Mouse (Mus musculus) neural tube, embryonic 14.5 days (tissue): ENCODE measurements at regions not wholly inside any gene's neighbourhood (a gene's known extent, or its start where the extent isn't known, plus 50 kb on each side); places are given as distances from the start of the nearest gene placed in this dataset.

Experiments
- ATAC-seq: fragments of 200-750 bp; cut with Nextera tagmentation; 2 replicates; pipeline ENCODE4 v1.8.0; 2017; ENCODE audit warnings: low read depth, mild to moderate bottlenecking, moderate TSS enrichment, moderate library complexity
- H3K27ac ChIP-seq: fragments of 300-500 bp; sonication (generic); 2 replicates; pipeline ENCODE4 v1.5.1; 2014; ENCODE audit warnings: low read depth, mild to moderate bottlenecking, control low read depth, low read length, moderate library complexity, mixed read lengths
- H3K27me3 ChIP-seq: fragments of 300-500 bp; sonication (generic); 2 replicates; pipeline ENCODE4 v1.6.1; 2014; ENCODE audit warnings: low read length; ENCODE audit not compliant: control insufficient read depth, insufficient read depth
- H3K36me3 ChIP-seq: fragments of 300-500 bp; sonication (generic); 2 replicates; pipeline ENCODE4 v1.6.1; 2014; ENCODE audit warnings: low read length, mixed read lengths; ENCODE audit not compliant: control insufficient read depth, insufficient read depth
- H3K4me1 ChIP-seq: fragments of 300-500 bp; sonication (generic); 2 replicates; pipeline ENCODE4 v1.6.1; 2014; ENCODE audit warnings: low read length; ENCODE audit not compliant: control insufficient read depth, insufficient read depth
- H3K4me2 ChIP-seq: fragments of 300-500 bp; sonication (generic); 2 replicates; pipeline ENCODE4 v1.6.1; 2014; ENCODE audit warnings: mild to moderate bottlenecking, low read depth, low read length, control low read depth
- H3K4me3 ChIP-seq: fragments of 300-500 bp; sonication (generic); 2 replicates; pipeline ENCODE4 v1.5.1; 2014; ENCODE audit warnings: low read depth, low read length, control low read depth, mixed read lengths
- H3K9ac ChIP-seq: fragments of 300-500 bp; sonication (generic); replicated peaks from 2 replicates; pipeline ENCODE4 v1.6.1; 2014; ENCODE audit warnings: low read depth, mild to moderate bottlenecking, control low read depth, low read length, mixed read lengths
- H3K9me3 ChIP-seq: fragments of 300-500 bp; sonication (generic); 2 replicates; pipeline ENCODE4 v1.6.1; 2016; ENCODE audit warnings: low read length; ENCODE audit not compliant: control insufficient read depth
- WGBS: fragments of 180-500 bp; shearing (Covaris S2); extraction: QIAGEN DNeasy Blood & Tissue Kit; methylation state at CpG from one replicate; pipeline ENCODE4 v1.1.7; 2014; 5-methylcytosine and 5-hydroxymethylcytosine counted together

GRCm38 (mm10) chr6:93076681-93077080 lies 133.4 kb upstream of the Adamts9 start:
- no peak overlapping the region for H3K4me2 ChIP-seq
- no peak overlapping the region for H3K4me3 ChIP-seq
- H3K27ac ChIP-seq, result no peak overlapping the region
- ATAC-seq, result no peak
- H3K9ac ChIP-seq, result no peak overlapping the region
- H3K27me3 ChIP-seq, result no peaks in the 10 kb centered on the region
- WGBS, result 83% methylated on average over 1 of the region's 1 CpGs
- no peaks in the 10 kb centered on the region for H3K36me3 ChIP-seq
- H3K9me3 ChIP-seq, result no peaks in the 10 kb centered on the region
- no peaks in the 10 kb centered on the region for H3K4me1 ChIP-seq

GRCm38 (mm10) chr6:93075867-93076266 lies 132.6 kb upstream of the Adamts9 start:
- no peaks in the 10 kb centered on the region for H3K27me3 ChIP-seq
- H3K4me2 ChIP-seq, result no peak overlapping the region
- H3K4me1 ChIP-seq, result no peaks in the 10 kb centered on the region
- no peak for ATAC-seq
- no peaks in the 10 kb centered on the region for H3K36me3 ChIP-seq
- no peaks in the 10 kb centered on the region for H3K9me3 ChIP-seq
- no peak overlapping the region for H3K27ac ChIP-seq
- no peak overlapping the region for H3K9ac ChIP-seq
- 56% methylated on average over 5 of the region's 5 CpGs for WGBS
- H3K4me3 ChIP-seq, result no peak overlapping the region

- 70% methylated on average over 4 of the region's 4 CpGs for WGBS
- Histone ChIP-seq H3K9me3 (no peaks in the 10 kb centered on the region), H3K27me3 (no peaks in the 10 kb centered on the region), H3K4me2 (no peak overlapping the region), H3K4me3 (no peak overlapping the region), H3K4me1 (no peaks in the 10 kb centered on the region), H3K36me3 (no peaks in the 10 kb centered on the region), H3K27ac (no peak overlapping the region), H3K9ac (no peak overlapping the region)
- no peak for ATAC-seq
Observed at GRCm38 (mm10) chr6:93075011-93075410, 131.7 kb upstream of the Adamts9 start.

DNA sequence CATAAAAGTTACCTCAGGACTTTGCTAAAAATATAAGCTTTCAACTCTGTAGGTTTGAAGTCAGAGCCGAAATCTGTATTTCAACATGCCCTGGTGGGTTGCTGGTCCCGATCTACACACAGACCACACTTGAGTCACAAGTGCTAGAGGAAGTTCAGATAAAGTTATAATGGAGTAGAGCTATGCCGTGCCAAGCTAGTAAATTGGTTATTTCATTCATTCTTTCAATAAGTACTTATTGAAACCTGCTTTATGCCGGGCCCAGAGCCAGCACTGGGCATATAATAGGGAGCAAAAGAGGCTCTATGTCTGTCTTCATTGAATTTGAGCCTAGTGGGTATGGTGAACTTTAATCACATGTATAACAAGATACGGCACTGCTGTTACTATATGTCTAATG lies 127.6 kb upstream of the Adamts9 start:
- no peak overlapping the region for H3K9ac ChIP-seq
- no peaks in the 10 kb centered on the region for H3K27me3 ChIP-seq
- ATAC-seq, result no peak
- H3K4me3 ChIP-seq, result no peak overlapping the region
- WGBS, result 80% methylated on average over 5 of the region's 5 CpGs
- peaks cover 11% of the 10 kb centered on the region; the same call in 1 of the 2 replicates for H3K4me1 ChIP-seq
- no peak overlapping the region for H3K4me2 ChIP-seq
- no peaks in the 10 kb centered on the region for H3K36me3 ChIP-seq
- H3K27ac ChIP-seq, result no peak overlapping the region
- H3K9me3 ChIP-seq, result no peaks in the 10 kb centered on the region

DNA sequence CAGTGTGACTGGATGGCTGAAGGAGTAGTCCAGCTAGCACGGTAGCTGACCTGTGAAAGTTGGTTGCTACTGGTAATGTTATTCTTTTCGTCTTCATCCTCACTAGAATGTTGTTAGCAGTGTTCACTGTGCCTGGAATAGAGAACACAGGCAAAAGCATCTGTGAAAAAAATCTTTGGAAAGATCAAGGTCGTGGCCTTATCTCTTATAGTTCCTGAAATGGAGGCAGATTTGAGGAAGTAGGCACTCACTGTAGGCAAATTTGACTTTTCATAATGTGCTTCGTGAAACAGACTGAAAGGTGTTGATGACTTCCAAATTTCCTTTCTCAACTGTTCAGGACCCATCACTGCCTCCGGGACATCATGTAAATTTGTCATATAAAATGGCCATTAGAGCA lies 124.5 kb upstream of the Adamts9 start:
- WGBS, result 95% methylated on average over 5 of the region's 5 CpGs
- H3K4me3 ChIP-seq, result no peak overlapping the region
- no peaks in the 10 kb centered on the region for H3K27me3 ChIP-seq
- H3K27ac ChIP-seq, result no peak overlapping the region
- no peaks in the 10 kb centered on the region for H3K36me3 ChIP-seq
- ATAC-seq, result no peak
- H3K9ac ChIP-seq, result no peak overlapping the region
- peaks cover 11% of the 10 kb centered on the region; the same call in 1 of the 2 replicates for H3K4me1 ChIP-seq
- no peaks in the 10 kb centered on the region for H3K9me3 ChIP-seq
- no peak overlapping the region for H3K4me2 ChIP-seq

DNA sequence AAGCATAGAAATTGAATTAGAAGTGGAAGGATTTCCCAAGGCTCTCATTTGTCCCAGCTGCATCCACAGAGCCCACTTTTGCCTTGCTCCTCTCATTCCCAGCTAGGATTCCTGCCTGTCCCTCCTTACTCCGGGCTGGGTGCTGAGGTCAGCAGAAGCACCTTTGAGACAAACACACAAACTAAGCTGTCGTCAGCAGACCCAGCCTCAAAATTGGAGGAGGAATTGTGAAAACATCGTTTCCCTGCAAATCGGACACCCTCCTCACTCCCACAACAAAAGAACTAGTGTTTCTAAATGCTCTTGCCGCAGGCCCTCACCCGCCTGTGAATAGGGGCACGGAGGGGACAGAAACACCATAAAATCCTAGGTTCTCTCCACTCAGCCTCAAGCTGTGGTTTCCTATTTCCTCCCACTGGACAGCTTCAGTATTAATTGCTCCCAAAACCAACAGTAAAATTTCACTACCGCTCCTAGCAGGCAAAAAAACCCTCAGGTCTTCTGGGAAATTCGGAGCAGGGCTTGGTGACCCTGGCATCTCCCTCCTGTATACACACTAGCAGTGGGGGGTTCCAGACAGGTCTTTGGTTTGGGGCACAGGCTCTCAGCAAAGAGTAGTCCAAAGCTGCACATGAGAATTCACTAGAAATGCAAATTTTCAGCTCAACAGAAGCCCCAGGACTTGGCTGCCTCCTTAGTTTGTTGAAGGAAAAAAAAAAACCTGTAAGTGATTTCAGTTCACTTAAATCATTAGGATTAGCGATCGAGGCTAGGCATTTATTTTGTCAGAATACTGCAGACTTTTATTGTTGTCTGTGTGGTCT lies 123.5 kb upstream of the Adamts9 start:
- Histone ChIP-seq H3K27ac (peak overlapping the region; percentile 31; the same call in 1 of the 2 replicates), H3K4me2 (peak overlapping the region; percentile 26)
- 9% methylated on average over 11 of the region's 11 CpGs for WGBS

DNA sequence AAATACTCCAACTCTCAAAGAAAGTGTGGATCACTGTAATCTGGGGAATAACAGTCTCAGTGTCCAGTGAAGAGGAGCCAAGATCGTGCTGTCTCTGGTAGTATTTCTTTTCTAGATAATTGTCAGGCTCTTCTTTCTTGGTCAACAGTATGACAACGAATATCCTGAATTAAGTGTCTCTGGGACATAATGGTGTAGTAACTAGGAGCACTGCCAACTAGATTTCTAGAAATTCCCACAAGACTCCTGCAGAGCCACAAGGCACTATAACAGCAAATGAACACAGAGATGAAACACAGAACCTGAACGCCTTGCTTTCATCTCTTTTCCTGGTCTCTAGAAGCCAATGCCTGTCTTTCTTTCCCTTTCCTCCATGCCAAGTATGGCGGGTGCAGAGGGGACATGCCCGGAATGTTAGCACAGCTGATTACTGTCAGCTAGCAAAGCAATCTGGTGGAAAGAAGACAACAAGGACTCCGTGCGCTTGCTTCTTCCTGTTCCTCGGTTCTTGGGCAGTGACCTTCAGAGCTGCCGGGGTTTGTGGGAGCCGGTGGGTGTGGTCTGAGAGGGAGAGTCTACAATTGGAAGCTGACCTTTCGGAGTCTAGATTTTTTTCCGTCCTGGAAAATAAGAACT lies 122.7 kb upstream of the Adamts9 start:
- Histone ChIP-seq H3K4me1 (peaks cover 11% of the 10 kb centered on the region; the same call in 1 of the 2 replicates), H3K4me3 (no peak overlapping the region), H3K9me3 (no peaks in the 10 kb centered on the region), H3K27me3 (no peaks in the 10 kb centered on the region), H3K36me3 (no peaks in the 10 kb centered on the region), H3K4me2 (peak overlapping the region; percentile 26), H3K9ac (no peak overlapping the region), H3K27ac (peak overlapping the region; percentile 31; the same call in 1 of the 2 replicates)
- 33% methylated on average over 12 of the region's 12 CpGs for WGBS
- ATAC-seq, result no peak

More for the DNA sequence above, 123.5 kb upstream of the Adamts9 start:
- peaks cover 11% of the 10 kb centered on the region; the same call in 1 of the 2 replicates for H3K4me1 ChIP-seq
- H3K27me3 ChIP-seq, result no peaks in the 10 kb centered on the region
- ATAC-seq, result peak; percentile 54; the same call in 1 of the 2 replicates
- no peak overlapping the region for H3K4me3 ChIP-seq
- H3K36me3 ChIP-seq, result no peaks in the 10 kb centered on the region
- H3K9ac ChIP-seq, result no peak overlapping the region
- no peaks in the 10 kb centered on the region for H3K9me3 ChIP-seq

DNA sequence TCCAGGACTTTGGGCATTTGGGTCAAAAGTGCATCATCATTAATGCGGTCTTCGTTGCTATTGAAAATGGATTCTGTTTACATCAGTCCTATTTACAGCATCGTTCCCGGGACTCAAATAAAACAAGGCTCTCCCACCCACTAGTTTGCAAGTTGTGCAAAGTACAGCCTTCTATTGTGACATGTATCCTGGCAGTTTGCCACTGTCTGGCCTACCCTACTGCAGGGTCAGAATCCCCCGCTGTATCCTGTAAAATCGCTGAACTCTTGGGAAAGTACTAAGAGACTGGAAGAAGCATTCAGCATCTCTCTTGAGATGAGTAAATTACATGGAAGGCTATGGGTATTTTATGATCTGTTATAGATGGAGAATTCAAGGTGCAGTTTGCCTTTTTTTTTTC lies 122.1 kb upstream of the Adamts9 start:
- Histone ChIP-seq H3K4me3 (no peak overlapping the region), H3K9ac (no peak overlapping the region), H3K9me3 (no peaks in the 10 kb centered on the region), H3K27me3 (no peaks in the 10 kb centered on the region), H3K36me3 (no peaks in the 10 kb centered on the region), H3K4me1 (peaks cover 11% of the 10 kb centered on the region; the same call in 1 of the 2 replicates), H3K4me2 (no peak overlapping the region), H3K27ac (no peak overlapping the region)
- 49% methylated on average over 6 of the region's 6 CpGs for WGBS
- no peak for ATAC-seq

DNA sequence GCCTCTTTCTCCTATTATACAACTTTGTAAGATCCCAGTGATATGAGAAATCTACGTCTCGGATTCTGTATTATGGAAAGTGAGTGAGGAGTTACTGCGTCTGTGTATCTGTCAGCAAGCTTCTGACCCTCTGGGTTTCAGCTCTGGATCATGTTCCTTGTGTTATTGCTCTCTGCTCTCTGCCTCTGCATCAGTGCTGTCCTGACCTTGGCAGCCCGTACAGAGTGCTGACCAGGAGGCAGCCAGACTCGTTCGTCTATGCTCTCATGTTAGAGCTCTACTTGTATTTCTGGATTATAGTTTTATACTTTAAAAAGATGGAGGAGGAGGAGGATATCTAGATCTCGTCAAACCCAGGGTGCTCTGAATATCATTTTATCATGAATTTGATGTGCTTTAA lies 121.1 kb upstream of the Adamts9 start:
- WGBS, result 88% methylated on average over 7 of the region's 7 CpGs
- H3K27ac ChIP-seq, result no peak overlapping the region

More for the DNA sequence above, 121.1 kb upstream of the Adamts9 start:
- no peak for ATAC-seq
- no peaks in the 10 kb centered on the region for H3K9me3 ChIP-seq
- no peak overlapping the region for H3K9ac ChIP-seq
- H3K4me1 ChIP-seq, result peaks cover 11% of the 10 kb centered on the region; the same call in 1 of the 2 replicates
- no peaks in the 10 kb centered on the region for H3K27me3 ChIP-seq
- no peak overlapping the region for H3K4me2 ChIP-seq
- H3K36me3 ChIP-seq, result no peaks in the 10 kb centered on the region
- H3K4me3 ChIP-seq, result no peak overlapping the region
